Mouse (Mus musculus): ENCODE measurements at regions not wholly inside any gene's neighbourhood (a gene's known extent, or its start where the extent isn't known, plus 50 kb on each side); places are given as distances from the start of the nearest gene placed in this dataset.
A peak's percentile ranks its signal among the peaks of the same experiment; 100 is the strongest.
"Not testable (repeated sequence)": the region's sequence is repeated elsewhere in the genome, so short reads cannot be mapped to it uniquely, and the experiment has no call there.

DNA sequence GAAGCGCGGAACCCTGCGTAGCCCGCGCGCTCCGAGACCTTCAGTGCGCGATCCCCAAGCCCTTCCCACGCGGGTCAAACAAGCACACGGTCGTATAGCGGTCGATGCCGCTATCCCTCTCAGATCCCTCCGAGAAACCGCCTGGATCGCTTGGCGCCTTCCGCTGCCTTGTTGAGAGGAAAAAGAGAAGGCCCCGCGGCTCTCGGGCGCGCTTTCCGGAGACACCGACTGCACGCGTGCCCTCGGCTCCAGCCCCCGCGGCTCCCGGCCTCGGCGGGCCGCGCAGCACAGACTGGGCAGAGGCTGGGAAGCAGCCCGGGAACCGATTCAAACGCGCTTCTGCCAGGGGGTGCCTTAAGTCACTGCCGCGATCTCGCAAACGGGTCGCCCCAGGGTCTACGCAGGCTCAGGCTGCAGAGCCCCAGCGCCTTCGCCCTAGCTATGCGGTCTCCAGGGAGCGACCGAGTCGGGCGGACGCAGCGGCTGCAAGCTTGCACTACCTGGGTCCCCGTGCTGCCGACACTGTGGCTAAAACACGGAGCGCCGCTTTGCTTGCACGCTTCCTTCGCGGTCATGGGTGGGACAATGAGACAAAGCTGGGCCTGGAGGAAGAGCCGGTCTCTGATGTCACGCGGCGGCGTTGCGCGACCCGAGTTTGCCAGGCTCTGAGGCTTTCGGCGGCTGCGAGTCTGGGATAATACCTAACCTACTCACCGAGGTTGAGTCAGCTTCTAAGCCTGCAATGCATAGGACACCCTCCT, 87.3 kb downstream of the Crisp4 start:
- Histone ChIP-seq H3K4me3 (peak overlapping the region; percentile 65), H3K36me3 (no peaks in the 10 kb centered on the region), H3K9me3 (replicated peaks) (no peaks in the 10 kb centered on the region), H3K27me3 (ENCODE audit: low read depth, poor library complexity, severe bottlenecking) (peaks cover 45% of the 10 kb centered on the region), H3K27ac (peak overlapping the region; percentile 73), H3K4me1 (peaks cover 19% of the 10 kb centered on the region)
- WGBS = under 1% methylated on average over 77 of the region's 77 CpGs
- DNase-seq (ENCODE audit: low spot score) = peak; percentile 76

DNA sequence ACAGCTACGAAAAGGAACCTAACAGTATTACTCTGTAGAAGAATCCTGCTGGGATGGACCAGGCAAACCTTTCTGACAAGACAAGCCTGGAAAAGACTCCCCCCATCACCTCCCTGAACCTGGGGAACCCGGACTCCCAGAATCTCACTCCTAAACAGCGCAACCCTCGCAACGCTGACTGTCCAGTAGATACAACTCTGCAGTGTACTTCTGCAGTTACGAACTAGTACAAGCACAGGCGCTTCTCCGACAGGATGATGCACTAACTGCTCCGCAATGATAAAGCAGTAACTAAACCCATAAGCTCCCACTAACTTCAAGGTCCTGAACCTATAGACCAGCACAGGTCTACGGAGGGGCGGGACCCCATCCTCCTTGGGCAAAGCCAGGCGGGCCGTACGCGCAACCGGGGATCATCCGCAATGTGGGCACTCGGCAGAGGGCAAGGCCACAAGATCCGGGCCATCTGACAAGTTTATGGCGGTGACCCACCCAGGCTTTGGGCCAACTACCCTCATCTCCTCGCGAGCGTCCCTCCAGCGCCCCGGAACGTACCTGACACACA, 88.0 kb downstream of the Crisp4 start:
- Histone ChIP-seq H3K4me3 (peak overlapping the region; percentile 65), H3K27ac (peak overlapping the region; percentile 73; the same call in 1 of the 2 replicates), H3K9me3 (replicated peaks) (no peaks in the 10 kb centered on the region), H3K36me3 (no peaks in the 10 kb centered on the region), H3K27me3 (ENCODE audit: low read depth, poor library complexity, severe bottlenecking) (peaks cover 45% of the 10 kb centered on the region), H3K4me1 (peaks cover 19% of the 10 kb centered on the region)
- under 1% methylated on average over 26 of the region's 26 CpGs for WGBS
- DNase-seq (ENCODE audit: low spot score) = peak; percentile 61

GRCm38 (mm10) chr1:18057003-18057402, 88.7 kb downstream of the Crisp4 start:
- Histone ChIP-seq H3K4me3 (peak overlapping the region; percentile 65), H3K27me3 (ENCODE audit: low read depth, poor library complexity, severe bottlenecking) (peaks cover 45% of the 10 kb centered on the region), H3K4me1 (peaks cover 19% of the 10 kb centered on the region)
- not testable (repeated sequence) for H3K9me3 ChIP-seq (replicated peaks); H3K27ac ChIP-seq; H3K36me3 ChIP-seq; DNase-seq (ENCODE audit: low spot score)
- 7% methylated on average over 11 of the region's 11 CpGs for WGBS

- H3K27me3 ChIP-seq (ENCODE audit: low read depth, poor library complexity, severe bottlenecking) = no peaks in the 10 kb centered on the region
- H3K36me3 ChIP-seq = no peaks in the 10 kb centered on the region
- WGBS = 66% methylated on average over 3 of the region's 3 CpGs
Measured at GRCm38 (mm10) chr1:18030226-18030625, 115.5 kb downstream of the Crisp4 start.

DNA sequence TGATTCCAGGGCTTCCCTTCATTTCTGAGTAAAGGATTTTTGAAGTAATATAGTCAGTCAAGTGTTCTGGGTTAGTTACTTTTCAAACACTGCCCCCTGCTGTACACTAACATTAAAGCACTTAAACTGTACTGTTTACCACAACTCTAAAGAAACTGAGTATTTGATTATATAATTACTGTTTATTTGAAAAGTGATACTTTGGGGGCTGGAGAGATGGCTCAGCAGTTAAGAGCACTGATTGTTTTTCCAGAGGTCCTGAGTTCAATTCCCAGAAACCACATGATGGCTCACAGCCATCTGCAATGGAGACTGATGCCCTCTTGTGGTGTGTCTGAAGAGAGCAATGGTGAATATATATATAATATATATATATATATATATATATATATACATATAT, 132.8 kb downstream of the Crisp4 start:
- H3K36me3 ChIP-seq; H3K4me3 ChIP-seq; H3K27ac ChIP-seq; H3K27me3 ChIP-seq (ENCODE audit: low read depth, poor library complexity, severe bottlenecking); DNase-seq (ENCODE audit: low spot score); H3K4me1 ChIP-seq; H3K9me3 ChIP-seq (replicated peaks): not testable (repeated sequence)

More at GRCm38 (mm10) chr1:18030226-18030625, 115.5 kb downstream of the Crisp4 start:
- H3K4me3 ChIP-seq = no peak overlapping the region
- H3K4me1 ChIP-seq = no peaks in the 10 kb centered on the region
- no peak overlapping the region for H3K27ac ChIP-seq
- H3K9me3 ChIP-seq (replicated peaks) = no peaks in the 10 kb centered on the region
- no peak for DNase-seq (ENCODE audit: low spot score)

DNA sequence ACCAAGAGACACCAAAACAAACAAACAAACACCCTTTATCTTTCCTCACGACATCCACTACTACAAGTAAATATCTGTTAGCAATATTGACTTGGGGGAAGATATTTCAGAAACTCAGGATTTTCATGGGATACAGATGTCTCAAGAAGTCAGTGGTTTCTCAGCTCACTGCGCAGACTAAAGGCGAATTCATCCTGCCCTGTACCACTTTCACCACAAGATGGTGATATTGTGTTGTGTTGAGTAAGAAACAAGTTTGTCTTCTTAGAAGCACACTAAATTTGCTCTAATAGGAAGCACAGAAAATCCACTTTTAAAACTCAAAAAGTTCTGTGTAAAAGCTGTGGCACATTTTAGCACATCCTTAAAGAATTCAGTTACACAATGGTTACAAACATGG, 165.1 kb downstream of the Crisp4 start:
- Histone ChIP-seq H3K27ac (no peak overlapping the region), H3K4me1 (no peaks in the 10 kb centered on the region), H3K4me3 (no peak overlapping the region), H3K36me3 (no peaks in the 10 kb centered on the region), H3K9me3 (replicated peaks) (no peaks in the 10 kb centered on the region), H3K27me3 (ENCODE audit: low read depth, poor library complexity, severe bottlenecking) (no peaks in the 10 kb centered on the region)
- DNase-seq (ENCODE audit: low spot score) = no peak
- WGBS = 18% methylated on average over 3 of the region's 3 CpGs

- Histone ChIP-seq H3K27me3 (ENCODE audit: low read depth, poor library complexity, severe bottlenecking) (no peaks in the 10 kb centered on the region), H3K4me3 (no peak overlapping the region), H3K4me1 (no peaks in the 10 kb centered on the region), H3K36me3 (no peaks in the 10 kb centered on the region), H3K27ac (no peak overlapping the region), H3K9me3 (replicated peaks) (no peaks in the 10 kb centered on the region)
- WGBS = 84% methylated on average over 2 of the region's 2 CpGs
- DNase-seq (ENCODE audit: low spot score) = no peak
Measured at GRCm38 (mm10) chr1:17978086-17978485, 167.6 kb downstream of the Crisp4 start.

GRCm38 (mm10) chr1:17956881-17957280, 188.8 kb downstream of the Crisp4 start:
- H3K27ac ChIP-seq; H3K9me3 ChIP-seq (replicated peaks); H3K4me1 ChIP-seq; H3K36me3 ChIP-seq; DNase-seq (ENCODE audit: low spot score); H3K27me3 ChIP-seq (ENCODE audit: low read depth, poor library complexity, severe bottlenecking); H3K4me3 ChIP-seq: not testable (repeated sequence)
- WGBS = 96% methylated on average over 20 of the region's 21 CpGs

GRCm38 (mm10) chr1:17932108-17932810, 213.4 kb downstream of the Crisp4 start:
- not testable (repeated sequence) for H3K4me1 ChIP-seq; H3K27ac ChIP-seq; DNase-seq (ENCODE audit: low spot score); H3K4me3 ChIP-seq; H3K27me3 ChIP-seq (ENCODE audit: low read depth, poor library complexity, severe bottlenecking); H3K9me3 ChIP-seq (replicated peaks); H3K36me3 ChIP-seq
- 85% methylated on average over 4 of the region's 4 CpGs for WGBS
